Mouse (Mus musculus) liver, postnatal 0 days (tissue): ENCODE data around the gene Tmem246.

Source experiments
- CTCF ChIP-seq: sonication (generic); IDR thresholded peaks from 2 replicates; pipeline ENCODE4 v1.5.1; 2016; ENCODE audit warnings: antibody characterized with exemption, low read depth
- EP300 ChIP-seq: IDR thresholded peaks from 2 replicates; pipeline ENCODE4 v1.6.1; 2016; ENCODE audit warnings: antibody characterized with exemption, low read depth, mild to moderate bottlenecking

GRCm38 (mm10) chr4:49596846-49597182 lies 862 bp downstream of the Tmem246 start:
- TF ChIP-seq CTCF (no peak), EP300 (no peak)
